Comparison of ENCODE assay signal across 26 mouse cellular contexts in the genomic region with DNA sequence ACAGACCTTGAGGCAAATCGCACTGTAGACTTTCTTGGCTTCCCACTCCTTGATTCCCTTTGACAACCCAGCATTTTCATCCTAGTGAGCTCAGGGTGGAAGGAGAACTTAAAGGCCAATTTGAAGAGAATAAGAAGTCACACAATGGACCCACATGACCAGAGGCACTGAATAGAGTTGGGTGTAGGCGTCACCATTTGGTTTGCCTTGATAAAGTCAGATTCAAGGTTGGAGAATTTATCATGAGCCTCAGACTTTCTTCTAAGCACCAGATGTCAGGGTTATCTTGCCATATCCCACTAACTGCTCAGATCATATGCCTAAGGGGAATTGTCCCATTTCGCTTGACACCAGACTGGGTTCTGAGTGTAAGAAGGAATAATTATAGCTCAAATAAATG. TPM values are rescaled to one million over a fixed set of nuclear protein-coding genes. Genes with fewer than 3 reads are reported as not detected.
DNase-seq lines count a peak whose midpoint lies in the region; ATAC-seq lines count a peak whose summit lies in the region.
"Had no signal": no experiment of that assay in that cellular context is flagged by ENCODE, and none has a peak within 500 bp of the region (broad histone marks: within the 10 kb centered on the region; RNA-seq: fewer than 3 reads in every experiment).

No protein-coding gene starts in this region.

- H3K4me3 ChIP-seq in heart, embryonic 10.5 days = no peak overlapping the region
- H3K4me3 ChIP-seq in liver, embryonic 11.5 days (ENCODE audit: low read depth, low read length) = no peak overlapping the region
- H3K4me3 ChIP-seq: embryonic facial prominence, embryonic 12.5 days; forebrain, embryonic 15.5 days; heart, embryonic 12.5 days; kidney, embryonic 15.5 days; megakaryocyte, embryonic 14.5 days; midbrain, embryonic 15.5 days; myocyte; neural tube, embryonic 15.5 days had no signal

- H3K36me3 ChIP-seq in heart, embryonic 10.5 days = no peaks in the 10 kb centered on the region
- H3K36me3 ChIP-seq in liver, embryonic 11.5 days (ENCODE audit: control insufficient read depth, insufficient read depth, low read length) = no peaks in the 10 kb centered on the region
- H3K36me3 ChIP-seq: embryonic facial prominence, embryonic 12.5 days; forebrain, embryonic 15.5 days; heart, embryonic 12.5 days; kidney, embryonic 15.5 days; midbrain, embryonic 15.5 days; neural tube, embryonic 15.5 days had no signal

- peak; percentile 93 for ATAC-seq in liver, embryonic 11.5 days (replicated peaks; ENCODE audit: low FRiP score)
- ATAC-seq in megakaryocyte progenitor cell, adult 5-6 weeks (replicated peaks; ENCODE audit: poor library complexity) = peak; percentile 88
- ATAC-seq: forebrain, embryonic 15.5 days; hindbrain, embryonic 16.5 days; intestine, embryonic 16.5 days; midbrain, embryonic 15.5 days had no signal

- H3K27ac ChIP-seq in heart, embryonic 10.5 days = no peak overlapping the region; the same call in 1 of the 2 replicates
- peak overlapping the region; percentile 59 for H3K27ac ChIP-seq in liver, embryonic 11.5 days (ENCODE audit: low read depth, low read length)
- H3K27ac ChIP-seq: embryonic facial prominence, embryonic 12.5 days; forebrain, embryonic 15.5 days; kidney, embryonic 15.5 days; midbrain, embryonic 15.5 days; neural tube, embryonic 15.5 days had no signal

- H3K9ac ChIP-seq in liver, embryonic 11.5 days (ENCODE audit: low read depth, low read length) = no peak overlapping the region
- H3K9ac ChIP-seq: embryonic facial prominence, embryonic 12.5 days; forebrain, embryonic 15.5 days; heart, embryonic 12.5 days; kidney, embryonic 15.5 days; midbrain, embryonic 15.5 days; neural tube, embryonic 15.5 days had no signal

- peak overlapping the region; percentile 48 for H3K4me2 ChIP-seq in liver, embryonic 11.5 days
- H3K4me2 ChIP-seq: embryonic facial prominence, embryonic 12.5 days; forebrain, embryonic 15.5 days; heart, embryonic 12.5 days; kidney, embryonic 15.5 days; midbrain, embryonic 15.5 days; neural tube, embryonic 15.5 days had no signal

- H3K9me3 ChIP-seq in heart, embryonic 10.5 days = no peaks in the 10 kb centered on the region
- H3K9me3 ChIP-seq in liver, embryonic 11.5 days (ENCODE audit: control insufficient read depth, low read length) = no peaks in the 10 kb centered on the region
- H3K9me3 ChIP-seq: embryonic facial prominence, embryonic 12.5 days; forebrain, embryonic 15.5 days; kidney, embryonic 15.5 days; midbrain, embryonic 15.5 days; neural tube, embryonic 15.5 days had no signal

- intact Hi-C loops in heart, postnatal 14 days (cut with DNase I) = no loop called here

- 72% methylated on average over 3 of the region's 3 CpGs for WGBS in heart, embryonic 10.5 days
- 56% methylated on average over 3 of the region's 3 CpGs for WGBS in liver, embryonic 11.5 days

- no peaks in the 10 kb centered on the region for H3K4me1 ChIP-seq in heart, embryonic 10.5 days
- peaks cover 16% of the 10 kb centered on the region for H3K4me1 ChIP-seq in liver, embryonic 11.5 days (replicated peaks; ENCODE audit: control insufficient read depth, insufficient read depth, low read length)
- H3K4me1 ChIP-seq: embryonic facial prominence, embryonic 12.5 days; heart, embryonic 12.5 days; kidney, embryonic 15.5 days; midbrain, embryonic 15.5 days; neural tube, embryonic 15.5 days had no signal

- no peaks in the 10 kb centered on the region for H3K27me3 ChIP-seq in heart, embryonic 10.5 days (ENCODE audit: insufficient read depth, poor library complexity, severe bottlenecking)
- no peaks in the 10 kb centered on the region for H3K27me3 ChIP-seq in liver, embryonic 11.5 days (replicated peaks; ENCODE audit: control insufficient read depth, insufficient read depth, low read length)
- H3K27me3 ChIP-seq: embryonic facial prominence, embryonic 12.5 days; forebrain, embryonic 15.5 days; heart, embryonic 12.5 days; kidney, embryonic 15.5 days; midbrain, embryonic 15.5 days; neural tube, embryonic 15.5 days had no signal

- DNase-seq in heart, embryonic 10.5 days (ENCODE audit: low spot score) = peak; percentile 68
- DNase-seq in heart, postnatal 14 days = no peak
- peak; percentile 60 for DNase-seq in c-Kit-negative CD71-positive TER-119-positive erythroid progenitor cells, embryonic 14.5 days (ENCODE audit: low read depth, low spot score)
- no peak for DNase-seq in liver, embryonic 11.5 days (ENCODE audit: low spot score)
- DNase-seq in layer of hippocampus, postnatal 36 days = no peak
- no peak for DNase-seq in left cerebral cortex, adult 18-20 months (ENCODE audit: low spot score in 2 of 2)
- DNase-seq: adrenal gland, postnatal 25 days; cerebellum, adult 8-10 months; gastrocnemius, postnatal 25 days; left cerebral cortex, postnatal 4 days; lung, postnatal 14 days; right cerebral cortex, postnatal 14 days had no signal

RNA-seq across cellular contexts. Expression of a gene that starts 29.3 kb away (rescaled TPM):
- polyA plus RNA-seq in heart, embryonic 10.5 days (2016; fragmentation: Nextera tagmentation; extraction: Ambion mirVana) = 0.14 and 0.23 TPM in 2 replicates
- total RNA-seq in heart, postnatal 14 days (2021) = not detected
- polyA plus RNA-seq in liver, embryonic 11.5 days (2014; fragmentation: Nextera tagmentation; extraction: Ambion mirVana) = 0.12 TPM in 1 of 2 replicates, not detected in the other
- total RNA-seq in megakaryocyte progenitor cell, adult 5-6 weeks (2015) = not detected in 2 replicates
- total RNA-seq in megakaryocyte progenitor cell, adult 5-6 weeks (2017) = not detected in 2 replicates
- total RNA-seq in layer of hippocampus, postnatal 36 days (2021) = 10 to 100 TPM; 53.4 to 66.8 TPM
- 10 to 100 TPM; 73.8 to 96.1 TPM for total RNA-seq in left cerebral cortex, adult 18-20 months (2021)
- total RNA-seq: adrenal gland, postnatal 25 days; gastrocnemius, postnatal 25 days; hematopoietic stem cell, adult 5-6 weeks; liver, adult 2 months had no signal
- polyA plus RNA-seq: liver, adult 2 months; spleen, adult 2 months had no signal

Comparison
In these comparisons a context has a peak if more than half of its experiments do, and no peak if none do; other contexts are left out.
1. DNase-seq: peak in heart, embryonic 10.5 days (single experiment) and c-Kit-negative CD71-positive TER-119-positive erythroid progenitor cells, embryonic 14.5 days (single experiment); none in heart, postnatal 14 days (0 of 2), liver, embryonic 11.5 days (single experiment), layer of hippocampus, postnatal 36 days (0 of 2) and left cerebral cortex, adult 18-20 months (0 of 2).
2. RNA of a gene that starts 29.3 kb away (total RNA-seq): 73.8 to 96.1 TPM in left cerebral cortex, adult 18-20 months and 53.4 to 66.8 TPM in layer of hippocampus, postnatal 36 days; not detected in heart, postnatal 14 days and not detected in megakaryocyte progenitor cell, adult 5-6 weeks; every median in the first group is over 10 times any median in the second.